In genomic region chr10:121873063-121873489, GRCm38 (mm10) we compare ENCODE assay signal across 11 mouse cellular contexts.
DNase-seq lines count a peak whose midpoint lies in the region; ATAC-seq and TF ChIP-seq lines count a peak whose summit lies in the region.
"Had no signal": no experiment of that assay in that cellular context is flagged by ENCODE, and none has a peak within 500 bp of the region (broad histone marks: within the 10 kb centered on the region; RNA-seq: fewer than 3 reads in every experiment).

No protein-coding gene starts in this region.

- H3K4me2 ChIP-seq in forebrain, embryonic 13.5 days: no peak overlapping the region
- H3K4me2 ChIP-seq in forebrain, postnatal 0 days (ENCODE audit: low read depth): no peak overlapping the region
- H3K4me2 ChIP-seq in midbrain, embryonic 14.5 days (ENCODE audit: low read length): no peak overlapping the region
- H3K4me2 ChIP-seq: heart, embryonic 12.5 days had no signal

- no peak overlapping the region for H3K9ac ChIP-seq in forebrain, embryonic 13.5 days
- no peak overlapping the region for H3K9ac ChIP-seq in forebrain, postnatal 0 days
- no peak overlapping the region for H3K9ac ChIP-seq in midbrain, embryonic 14.5 days (replicated peaks; ENCODE audit: low read length)
- H3K9ac ChIP-seq: heart, embryonic 12.5 days had no signal

- no peak overlapping the region for H3K4me3 ChIP-seq in forebrain, embryonic 13.5 days
- H3K4me3 ChIP-seq in forebrain, postnatal 0 days (ENCODE audit: low read depth, low read length): no peak overlapping the region
- no peak overlapping the region for H3K4me3 ChIP-seq in midbrain, embryonic 14.5 days (replicated peaks; ENCODE audit: low read depth, low read length)
- H3K4me3 ChIP-seq in midbrain, embryonic 10.5 days: no peak overlapping the region
- no peak overlapping the region for H3K4me3 ChIP-seq in limb, embryonic 10.5 days
- H3K4me3 ChIP-seq: heart, embryonic 12.5 days; left cerebral cortex, adult 2 months had no signal

- H3K27ac ChIP-seq in forebrain, embryonic 13.5 days: no peak overlapping the region
- no peak overlapping the region; the same call in 1 of the 2 replicates for H3K27ac ChIP-seq in forebrain, postnatal 0 days (ENCODE audit: low read depth, low read length)
- peak overlapping the region; percentile 71 for H3K27ac ChIP-seq in midbrain, embryonic 14.5 days (replicated peaks; ENCODE audit: low read depth, low read length)
- H3K27ac ChIP-seq in midbrain, embryonic 10.5 days (replicated peaks): no peak overlapping the region
- H3K27ac ChIP-seq in limb, embryonic 10.5 days: peak overlapping the region; percentile 14; the same call in 1 of the 2 replicates
- H3K27ac ChIP-seq: left cerebral cortex, adult 2 months had no signal

- 0 out of 2 replicates have a peak, but pooled peaks have one; percentile 10 for ATAC-seq in forebrain, embryonic 13.5 days
- no peak for ATAC-seq in forebrain, postnatal 0 days
- ATAC-seq in midbrain, embryonic 14.5 days (ENCODE audit: low FRiP score, low TSS enrichment): no peak
- ATAC-seq in inflammation-experienced regulatory T-cells, adult 6 months: no peak

- TF ChIP-seq CTCF in forebrain, postnatal 0 days (IDR thresholded peaks at IDR 0.05; ENCODE audit: low read depth): no peak

- no peaks in the 10 kb centered on the region for H3K27me3 ChIP-seq in forebrain, embryonic 13.5 days
- no peaks in the 10 kb centered on the region for H3K27me3 ChIP-seq in forebrain, postnatal 0 days (ENCODE audit: insufficient read depth, low read length)
- H3K27me3 ChIP-seq in midbrain, embryonic 14.5 days (ENCODE audit: control insufficient read depth, insufficient read depth, low read length): no peaks in the 10 kb centered on the region
- no peaks in the 10 kb centered on the region for H3K27me3 ChIP-seq in midbrain, embryonic 10.5 days (ENCODE audit: low read depth, poor library complexity, severe bottlenecking)
- no peaks in the 10 kb centered on the region for H3K27me3 ChIP-seq in limb, embryonic 10.5 days (ENCODE audit: low read depth, poor library complexity, severe bottlenecking)
- H3K27me3 ChIP-seq: heart, embryonic 12.5 days had no signal

- 65% methylated on average over 4 of the region's 4 CpGs for WGBS in forebrain, embryonic 13.5 days
- 50% methylated on average over 4 of the region's 4 CpGs for WGBS in forebrain, postnatal 0 days
- 63% methylated on average over 4 of the region's 4 CpGs for WGBS in midbrain, embryonic 14.5 days
- WGBS in midbrain, embryonic 10.5 days: 72% methylated on average over 4 of the region's 4 CpGs
- WGBS in limb, embryonic 10.5 days: 44% methylated on average over 4 of the region's 4 CpGs

- H3K9me3 ChIP-seq in forebrain, embryonic 13.5 days (replicated peaks): no peaks in the 10 kb centered on the region
- H3K9me3 ChIP-seq in forebrain, postnatal 0 days (ENCODE audit: low read length): no peaks in the 10 kb centered on the region
- H3K9me3 ChIP-seq in midbrain, embryonic 14.5 days (ENCODE audit: control insufficient read depth, low read length): no peaks in the 10 kb centered on the region
- H3K9me3 ChIP-seq in midbrain, embryonic 10.5 days (replicated peaks): peaks cover 9% of the 10 kb centered on the region; the same call in 1 of the 2 replicates
- no peaks in the 10 kb centered on the region for H3K9me3 ChIP-seq in limb, embryonic 10.5 days (replicated peaks)

- H3K36me3 ChIP-seq in forebrain, embryonic 13.5 days (ENCODE audit: poor library complexity, severe bottlenecking): peaks cover 15% of the 10 kb centered on the region
- H3K36me3 ChIP-seq in forebrain, postnatal 0 days (ENCODE audit: insufficient read depth): peaks cover 10% of the 10 kb centered on the region
- H3K36me3 ChIP-seq in midbrain, embryonic 14.5 days (ENCODE audit: control insufficient read depth, insufficient read depth, low read length): peaks cover 16% of the 10 kb centered on the region
- H3K36me3 ChIP-seq in midbrain, embryonic 10.5 days: peaks cover 24% of the 10 kb centered on the region
- peaks cover 16% of the 10 kb centered on the region for H3K36me3 ChIP-seq in limb, embryonic 10.5 days

- DNase-seq in forebrain, postnatal 0 days: no peak
- DNase-seq in midbrain, embryonic 14.5 days: no peak
- no peak for DNase-seq in midbrain, embryonic 10.5 days (ENCODE audit: low spot score)
- DNase-seq in limb, embryonic 10.5 days (ENCODE audit: low spot score): peak; percentile 37
- no peak for DNase-seq in B cell, adult 2 months
- no peak for DNase-seq in urinary bladder, postnatal 25 days (ENCODE audit: low spot score)
- DNase-seq: lung, postnatal 4 days had no signal

- H3K4me1 ChIP-seq in forebrain, embryonic 13.5 days: no peaks in the 10 kb centered on the region
- no peaks in the 10 kb centered on the region for H3K4me1 ChIP-seq in forebrain, postnatal 0 days (ENCODE audit: insufficient read depth)
- peaks cover 14% of the 10 kb centered on the region for H3K4me1 ChIP-seq in midbrain, embryonic 14.5 days (ENCODE audit: control insufficient read depth, insufficient read depth, low read length)
- 0 out of 2 replicates have a peak, but pooled peaks cover 8% of the 10 kb centered on the region for H3K4me1 ChIP-seq in midbrain, embryonic 10.5 days
- H3K4me1 ChIP-seq in limb, embryonic 10.5 days: peaks cover 18% of the 10 kb centered on the region

Comparison
In these comparisons a context has a peak if more than half of its experiments do, and no peak if none do; other contexts are left out.
1. H3K27ac ChIP-seq: peak in midbrain, embryonic 14.5 days (single experiment) and limb, embryonic 10.5 days (single experiment); none in forebrain, embryonic 13.5 days (single experiment), forebrain, postnatal 0 days (single experiment) and midbrain, embryonic 10.5 days (single experiment).